Mouse (Mus musculus): ENCODE data around the gene Snx9.

- TF ChIP-seq POLR2A (IDR thresholded peaks at IDR 0.05; ENCODE audit: insufficient read length, low read depth) (no peak), POLR2AphosphoS2 (IDR thresholded peaks at IDR 0.05; ENCODE audit: insufficient read length, low read depth) (no peak), MAX (IDR thresholded peaks at IDR 0.05; ENCODE audit: low read depth) (no peak), MYOG (IDR thresholded peaks at IDR 0.05; ENCODE audit: control insufficient read depth in 1 of 3, insufficient read depth in 1 of 3, insufficient read length in 2 of 3, low read depth in 2 of 3) (no peak), USF1 (IDR thresholded peaks at IDR 0.05; ENCODE audit: low read depth) (no peak), TCF3 (IDR thresholded peaks at IDR 0.05; ENCODE audit: insufficient read length, low read depth) (no peak)
Observed at GRCm38 (mm10) chr17:5885474-5885873, 44.3 kb downstream of the Snx9 start.

Data from myocyte (in vitro differentiated cells).